Mouse (Mus musculus): Measurements from ENCODE around the gene Cd247.

DNA sequence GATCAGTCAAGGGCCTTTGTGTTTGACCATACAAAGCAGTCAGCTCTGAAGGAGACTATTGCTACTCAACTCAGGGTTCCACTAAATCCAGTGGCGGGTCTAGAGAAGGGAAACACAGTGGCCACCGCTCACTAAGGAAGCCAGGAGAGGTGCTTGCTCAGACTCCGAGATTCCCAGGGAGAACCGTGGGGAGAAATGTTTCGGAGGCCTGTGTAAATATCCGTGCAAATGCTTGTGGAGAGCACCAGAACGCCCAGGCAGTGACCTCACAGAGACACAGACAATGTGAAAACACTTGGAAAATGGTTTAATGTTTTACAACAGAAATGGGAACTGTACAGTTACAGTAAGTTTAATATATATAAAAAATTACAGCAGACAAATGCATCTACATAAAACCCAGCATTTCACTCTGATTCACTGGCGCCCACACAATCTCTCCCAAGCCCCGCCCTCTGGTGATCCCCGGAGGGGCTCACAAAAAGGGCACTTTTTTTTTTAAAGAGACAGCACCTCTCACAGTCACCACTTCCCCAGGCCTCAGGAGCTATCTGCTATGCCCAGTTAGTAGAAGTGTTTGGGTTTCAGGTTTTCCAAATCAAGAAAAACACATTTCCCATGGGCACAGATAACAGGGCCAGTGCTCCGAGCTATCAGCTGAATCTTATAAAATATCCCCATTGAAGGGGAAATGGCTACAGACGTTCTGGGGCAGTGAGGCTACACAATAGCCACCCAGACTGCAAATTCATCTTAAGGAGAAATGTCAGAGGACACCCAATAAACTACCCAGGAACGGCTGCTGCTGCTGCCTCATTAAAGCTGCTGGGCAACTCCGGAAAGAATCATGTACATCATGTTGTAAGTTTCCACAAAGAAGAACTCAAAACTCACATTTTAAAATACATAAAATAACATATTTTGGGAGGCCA lies 76.6 kb downstream of the Cd247 start:
- no peak for TF ChIP-seq POLR2A (IDR thresholded peaks at IDR 0.05; ENCODE audit: borderline replicate concordance, insufficient read depth, low read length)
- TF ChIP-seq CTCF (IDR thresholded peaks at IDR 0.05; ENCODE audit: borderline replicate concordance, insufficient read depth, low read depth, low read length), result no peak

Measured in cerebellum, adult 2 months (tissue).